Mouse (Mus musculus) heart, adult 2 months (tissue): Measurements from ENCODE around the gene Pde11a. TPM values are rescaled to one million over a fixed set of nuclear protein-coding genes. Genes with fewer than 3 reads are reported as not detected.

Source experiments
- DNase-seq, 2 experiments: peaks; one replicate each; pipeline ENCODE4 v3.0.0; 2021
- H3K27ac ChIP-seq: fragments of 200-600 bp; 2 replicates; pipeline ENCODE4 v1.8.1; 2022
- H3K27me3 ChIP-seq: fragments of 200-500 bp; 2 replicates; pipeline ENCODE4 v1.6.1; 2012; ENCODE audit warnings: mild to moderate bottlenecking, low read length, inconsistent platforms, mixed read lengths; ENCODE audit not compliant: control insufficient read depth, insufficient read depth
- H3K36me3 ChIP-seq: fragments of 200-500 bp; 2 replicates; pipeline ENCODE4 v1.6.1; 2012; ENCODE audit warnings: low read length, inconsistent platforms; ENCODE audit not compliant: control insufficient read depth, insufficient read depth
- H3K4me1 ChIP-seq: fragments of 200-500 bp; 2 replicates; pipeline ENCODE4 v1.6.1; 2011; ENCODE audit warnings: low read length; ENCODE audit not compliant: control insufficient read depth, insufficient read depth
- H3K4me3 ChIP-seq: fragments of 200-600 bp; 2 replicates; pipeline ENCODE4 v1.8.1; 2022
- H3K79me2 ChIP-seq: fragments of 200-500 bp; replicated peaks from 2 replicates; pipeline ENCODE4 v1.6.1; 2012; ENCODE audit warnings: mild to moderate bottlenecking, inconsistent platforms, low read length, moderate library complexity, mixed read lengths; ENCODE audit not compliant: control insufficient read depth, insufficient read depth
- H3K9ac ChIP-seq: fragments of 200-500 bp; 2 replicates; pipeline ENCODE4 v1.6.1; 2012; ENCODE audit warnings: low read depth, mild to moderate bottlenecking, control low read depth, inconsistent platforms, low read length, mixed read lengths
- CTCF ChIP-seq: fragments of 200-600 bp; IDR thresholded peaks from 2 replicates; pipeline ENCODE4 v1.8.1; 2022; ENCODE audit warnings: antibody characterized with exemption, mild to moderate bottlenecking, moderate library complexity
- EP300 ChIP-seq: fragments of 200-500 bp; IDR thresholded peaks from 2 replicates; pipeline ENCODE4 v1.6.1; 2011; ENCODE audit warnings: low read depth, low read length, control low read depth; ENCODE audit not compliant: insufficient read depth
- POLR2A ChIP-seq: fragments of 200-500 bp; IDR thresholded peaks from 2 replicates; pipeline ENCODE4 v1.6.1; 2011; ENCODE audit warnings: mild to moderate bottlenecking, low read depth, low read length, control low read depth; ENCODE audit not compliant: insufficient read depth
- WGBS: fragments of 180-500 bp; shearing (Covaris S2); methylation state at CpG from one replicate; pipeline ENCODE4 v1.1.7; 2018; 5-methylcytosine and 5-hydroxymethylcytosine counted together
- intact Hi-C: fragments of 180-260 bp; cut with DNase I; formaldehyde crosslinking; loops from one replicate; pipeline ENCODE4 v1.15.1; 2025
- polyA plus RNA-seq: library from polyadenylated mRNA; depleted of rRNA; stranded (reverse); fragments of >200 nt; gene quantifications from 2 replicates; pipeline ENCODE4 v1.2.3, GENCODE M21; 2012
- total RNA-seq, 2 experiments: library from RNA; stranded (reverse); gene quantifications; 2 replicates each; pipeline ENCODE4 v1.2.3; 2021

Gene Pde11a
- total and polyA plus RNA-seq, 3 experiments: 0.12 to 1.4 (median 1.2) TPM

GRCm38 (mm10) chr2:75960366-75961330 is 377.9 kb downstream of the Pde11a start:
- H3K36me3 ChIP-seq: no peaks in the 10 kb centered on the region
- intact Hi-C loops: loop anchor here (5.0 kb wide), 1 partner anchor 33 kb away; no protein-coding TSS in a partner anchor
- TF ChIP-seq POLR2A: no peak
- TF ChIP-seq CTCF: no peak
- TF ChIP-seq EP300: 0 out of 2 replicates have a peak, but pooled peaks have one; percentile 28
- 43% methylated on average over 15 of the region's 15 CpGs for WGBS
- peak; percentile 38 to 48 for DNase-seq
- no peak overlapping the region for H3K4me3 ChIP-seq
- H3K27ac ChIP-seq: peak overlapping the region; percentile 66
- H3K9ac ChIP-seq: no peak overlapping the region
- peaks cover 9% of the 10 kb centered on the region for H3K4me1 ChIP-seq
- H3K79me2 ChIP-seq: no peaks in the 10 kb centered on the region
- H3K27me3 ChIP-seq: no peaks in the 10 kb centered on the region

DNA sequence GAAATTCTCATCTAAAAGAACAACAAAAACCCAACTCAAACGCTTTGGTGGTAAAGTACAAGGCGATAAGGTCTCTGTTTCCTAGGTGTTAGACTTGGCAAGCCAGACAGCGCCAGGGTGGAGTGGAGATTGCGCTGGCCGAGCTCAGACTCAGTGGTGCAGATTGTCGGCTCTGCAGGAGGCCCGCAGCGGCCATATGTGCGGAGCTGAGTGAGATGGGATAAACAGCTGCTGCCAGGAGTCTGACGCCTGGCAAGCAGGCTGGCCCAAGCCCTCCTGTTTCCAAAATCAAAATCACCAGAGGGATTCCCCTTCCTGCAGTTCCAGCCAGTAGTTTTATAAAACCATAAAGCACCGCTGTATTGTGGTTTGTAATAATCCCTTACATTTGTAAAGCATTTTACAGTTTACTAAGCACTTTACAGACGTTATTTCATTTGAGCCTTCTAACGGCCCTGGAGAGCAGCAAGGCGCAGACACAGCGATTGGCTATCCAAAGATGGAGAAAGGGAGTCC is 378.7 kb downstream of the Pde11a start:
- Histone ChIP-seq H3K4me1 (peaks cover 9% of the 10 kb centered on the region), H3K79me2 (no peaks in the 10 kb centered on the region), H3K27me3 (no peaks in the 10 kb centered on the region), H3K36me3 (no peaks in the 10 kb centered on the region), H3K4me3 (peak overlapping the region; percentile 0; the same call in 1 of the 2 replicates), H3K9ac (peak overlapping the region; percentile 17; the same call in 1 of the 2 replicates), H3K27ac (peak overlapping the region; percentile 66)
- intact Hi-C loops: loop anchor here (5.0 kb wide), 1 partner anchor 33 kb away; no protein-coding TSS in a partner anchor
- peak; percentile 31 to 42 for DNase-seq
- no peak for TF ChIP-seq POLR2A
- no peak for TF ChIP-seq CTCF
- WGBS: 22% methylated on average over 15 of the region's 15 CpGs

DNA sequence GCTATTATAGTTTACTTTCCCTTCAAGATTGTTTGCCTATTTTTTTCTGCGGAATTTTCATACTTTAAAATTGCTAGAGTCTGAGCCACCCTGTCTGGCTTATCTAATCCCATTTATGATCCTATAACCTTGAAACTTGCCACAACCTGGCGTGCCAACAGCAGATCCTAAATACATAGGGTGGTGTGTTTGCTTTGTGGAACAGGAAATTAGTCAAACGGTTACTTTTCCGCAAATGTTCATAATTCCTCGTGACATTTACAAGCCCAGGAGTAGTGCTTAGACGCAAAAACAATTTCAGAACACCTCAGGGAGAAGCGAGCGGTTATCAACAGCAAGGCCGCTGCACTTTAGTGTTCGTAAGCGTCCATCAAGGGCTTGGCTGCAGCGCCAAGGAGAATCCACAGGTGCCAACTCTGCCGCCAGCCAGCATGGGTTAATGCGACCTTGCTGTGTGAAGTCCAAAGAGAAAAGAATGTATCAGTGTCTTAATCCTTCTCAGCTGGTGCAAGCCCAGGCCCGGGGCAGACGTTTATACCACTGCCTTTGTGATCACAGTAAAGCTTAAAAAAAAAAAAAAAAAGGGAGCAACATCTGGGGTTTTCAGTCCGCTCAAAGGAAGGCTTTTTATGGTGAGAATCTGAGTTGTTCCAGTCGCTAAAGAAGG is 379.3 kb downstream of the Pde11a start:
- intact Hi-C loops: no loop called here
- Histone ChIP-seq H3K27ac (peak overlapping the region; percentile 66; the same call in 1 of the 2 replicates), H3K79me2 (no peaks in the 10 kb centered on the region), H3K9ac (no peak overlapping the region), H3K4me1 (peaks cover 9% of the 10 kb centered on the region), H3K36me3 (no peaks in the 10 kb centered on the region), H3K4me3 (no peak overlapping the region), H3K27me3 (no peaks in the 10 kb centered on the region)
- peak; percentile 21 to 51 for DNase-seq
- TF ChIP-seq POLR2A: no peak
- no peak for TF ChIP-seq CTCF
- no peak for TF ChIP-seq EP300
- 35% methylated on average over 18 of the region's 18 CpGs for WGBS

DNA sequence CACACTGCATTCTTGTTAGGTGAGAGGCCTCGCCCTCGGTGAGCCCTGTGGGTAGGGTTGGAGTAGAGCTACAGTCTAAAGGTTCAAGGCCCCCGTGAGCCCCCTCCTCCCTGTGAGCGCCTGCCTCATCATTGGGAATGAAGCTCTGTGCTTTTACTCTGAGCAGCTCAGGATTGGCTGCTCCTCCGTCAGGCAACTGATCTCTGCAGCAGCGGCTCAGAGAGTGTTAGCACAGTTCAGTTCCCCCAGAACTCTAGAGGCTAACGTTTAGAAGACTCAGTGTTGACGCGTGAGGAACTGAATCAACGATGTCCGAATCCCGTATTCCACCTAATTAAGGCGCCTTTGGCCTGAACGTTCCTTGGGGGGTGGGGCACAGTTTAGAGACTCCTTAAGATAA is 382.9 kb downstream of the Pde11a start:
- no peak for DNase-seq

DNA sequence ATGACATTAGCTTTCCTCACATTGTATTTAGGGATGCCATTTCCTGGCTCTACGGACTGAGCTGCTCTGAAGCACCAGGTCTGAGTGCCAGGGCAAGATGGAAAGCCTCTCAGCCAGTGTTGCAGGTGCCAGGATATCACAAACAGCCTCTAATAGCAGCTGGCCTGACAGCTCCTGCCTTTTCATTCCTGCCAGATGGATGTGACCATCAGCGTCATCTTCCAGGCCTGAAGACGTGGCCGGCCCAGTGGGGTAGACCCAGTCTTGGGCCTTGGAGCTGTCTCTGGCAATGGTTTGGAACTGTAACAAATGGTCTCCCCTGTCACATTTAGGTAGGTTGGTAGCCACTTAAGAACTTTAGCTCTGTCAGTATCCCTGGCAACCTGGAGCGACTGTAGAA is 385.3 kb downstream of the Pde11a start:
- Histone ChIP-seq H3K27me3 (no peaks in the 10 kb centered on the region), H3K27ac (no peak overlapping the region), H3K79me2 (no peaks in the 10 kb centered on the region), H3K4me3 (no peak overlapping the region), H3K4me1 (no peaks in the 10 kb centered on the region), H3K9ac (no peak overlapping the region), H3K36me3 (no peaks in the 10 kb centered on the region)
- intact Hi-C loops: no loop called here
- TF ChIP-seq CTCF (no peak), EP300 (no peak), POLR2A (no peak)
- no peak for DNase-seq
- 71% methylated on average over 5 of the region's 5 CpGs for WGBS

More for the DNA sequence above, 382.9 kb downstream of the Pde11a start:
- no peak for TF ChIP-seq CTCF
- TF ChIP-seq POLR2A: no peak
- no peak for TF ChIP-seq EP300
- Histone ChIP-seq H3K79me2 (no peaks in the 10 kb centered on the region), H3K27me3 (no peaks in the 10 kb centered on the region), H3K4me3 (no peak overlapping the region), H3K36me3 (no peaks in the 10 kb centered on the region), H3K9ac (no peak overlapping the region), H3K27ac (no peak overlapping the region), H3K4me1 (peaks cover 7% of the 10 kb centered on the region)
- WGBS: 54% methylated on average over 14 of the region's 14 CpGs
- intact Hi-C loops: loop anchor here (2.0 kb wide), 1 partner anchor 17 kb away; the partner anchor contains the start of gene Ttc30b
